Mouse (Mus musculus) kidney, adult 11 months (tissue): ENCODE data around the gene Wipf1.

Experiments used
- DNase-seq: peaks from one replicate; pipeline ENCODE4 v3.0.0; 2022

Wipf1 gene

GRCm38 (mm10) chr2:73529356-73530330 is at the start of gene Wipf1:
TSS of gene Wipf1 (minus strand) at chr2:73529734.
- DNase-seq = peak; percentile 78

- DNase-seq = no peak
Measured at GRCm38 (mm10) chr2:73579168-73579567, 49.6 kb upstream of the Wipf1 start.

DNA sequence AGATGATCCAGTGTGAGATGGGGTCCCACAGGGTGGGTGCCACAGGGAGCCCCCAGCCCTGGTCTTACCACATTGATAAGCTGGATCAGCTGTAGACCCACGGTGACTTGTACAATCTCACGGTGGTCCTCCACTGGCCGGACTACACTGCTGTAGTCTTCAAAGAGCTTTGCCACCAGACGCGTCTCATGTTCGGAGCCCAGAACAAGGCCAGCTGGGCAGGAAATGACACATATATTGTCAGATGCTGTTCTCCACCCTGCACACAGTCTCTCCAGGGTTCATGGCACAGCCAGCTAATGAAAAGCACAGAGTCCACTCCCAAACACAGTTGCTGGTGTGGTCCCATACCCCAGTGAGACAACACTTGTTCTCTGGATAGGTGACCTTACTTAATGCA is 44.9 kb upstream of the Wipf1 start:
- DNase-seq = no peak

DNA sequence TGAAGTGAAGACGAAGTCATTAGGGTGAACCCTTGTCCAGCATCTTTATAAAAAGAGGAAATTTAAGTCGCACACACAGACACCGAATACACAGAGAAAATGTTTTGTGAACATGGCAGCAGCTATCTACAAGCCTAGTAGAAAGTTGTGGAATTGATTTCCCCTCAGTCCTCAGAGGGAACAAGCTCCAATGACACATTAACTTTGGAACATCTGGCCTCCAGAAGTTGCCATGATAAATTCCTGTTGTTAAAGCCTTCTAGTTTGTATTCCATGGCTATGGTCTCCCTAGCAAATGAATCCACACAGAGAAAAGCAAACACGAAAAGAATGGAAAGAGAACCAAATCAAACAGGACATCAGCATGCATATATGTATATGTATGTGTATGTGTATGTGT is 44.0 kb upstream of the Wipf1 start:
- DNase-seq = no peak

- peak; percentile 58 for DNase-seq
Measured at GRCm38 (mm10) chr2:73572539-73573372, 43.2 kb upstream of the Wipf1 start.

DNA sequence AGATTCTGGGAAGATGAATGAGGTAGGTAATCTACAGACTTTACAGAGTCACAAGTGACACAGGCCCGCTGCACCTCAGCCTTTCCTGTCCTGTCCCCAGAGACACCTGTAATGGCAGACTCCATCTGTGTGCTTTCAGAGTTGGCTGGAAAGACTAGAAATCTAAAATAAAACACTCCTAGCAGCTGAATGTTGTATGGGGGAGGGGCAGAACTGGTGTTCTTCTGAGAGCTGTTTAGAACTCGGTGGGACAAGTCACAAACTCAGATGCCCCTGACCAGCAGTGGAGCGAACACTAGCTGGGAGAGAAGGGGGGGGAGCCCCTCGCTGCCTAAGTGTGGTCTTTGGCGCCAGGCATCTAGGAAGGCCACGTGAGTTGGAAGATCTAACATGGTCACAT is 42.4 kb upstream of the Wipf1 start:
- no peak for DNase-seq

- DNase-seq = no peak
Measured at GRCm38 (mm10) chr2:73571304-73571703, 41.8 kb upstream of the Wipf1 start.

GRCm38 (mm10) chr2:73566989-73567605 is 37.6 kb upstream of the Wipf1 start:
- DNase-seq = peak; percentile 51

DNA sequence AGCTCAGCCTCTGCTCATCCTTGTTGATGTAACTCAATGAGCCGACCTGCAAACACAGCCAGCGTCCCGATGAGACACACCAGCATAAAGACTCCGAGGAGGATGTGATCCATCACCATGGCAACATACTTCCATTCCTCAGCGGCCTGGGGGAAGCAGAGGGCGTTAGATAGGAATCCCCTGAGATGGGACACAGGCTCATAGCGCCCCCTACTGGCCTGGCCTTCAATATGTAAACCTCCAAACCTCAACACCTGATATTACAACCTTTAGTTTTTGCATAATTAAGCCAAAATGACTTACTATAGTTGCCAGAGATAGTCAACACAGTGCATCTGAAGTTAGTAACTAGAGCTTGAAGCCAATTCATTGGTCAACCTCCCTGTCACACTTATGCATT is 36.6 kb upstream of the Wipf1 start:
- DNase-seq = no peak

GRCm38 (mm10) chr2:73563690-73564089 is 34.2 kb upstream of the Wipf1 start:
- no peak for DNase-seq

GRCm38 (mm10) chr2:73562656-73563055 is 33.1 kb upstream of the Wipf1 start:
- no peak for DNase-seq

- no peak for DNase-seq
Measured at GRCm38 (mm10) chr2:73561665-73562063, 32.1 kb upstream of the Wipf1 start.

DNA sequence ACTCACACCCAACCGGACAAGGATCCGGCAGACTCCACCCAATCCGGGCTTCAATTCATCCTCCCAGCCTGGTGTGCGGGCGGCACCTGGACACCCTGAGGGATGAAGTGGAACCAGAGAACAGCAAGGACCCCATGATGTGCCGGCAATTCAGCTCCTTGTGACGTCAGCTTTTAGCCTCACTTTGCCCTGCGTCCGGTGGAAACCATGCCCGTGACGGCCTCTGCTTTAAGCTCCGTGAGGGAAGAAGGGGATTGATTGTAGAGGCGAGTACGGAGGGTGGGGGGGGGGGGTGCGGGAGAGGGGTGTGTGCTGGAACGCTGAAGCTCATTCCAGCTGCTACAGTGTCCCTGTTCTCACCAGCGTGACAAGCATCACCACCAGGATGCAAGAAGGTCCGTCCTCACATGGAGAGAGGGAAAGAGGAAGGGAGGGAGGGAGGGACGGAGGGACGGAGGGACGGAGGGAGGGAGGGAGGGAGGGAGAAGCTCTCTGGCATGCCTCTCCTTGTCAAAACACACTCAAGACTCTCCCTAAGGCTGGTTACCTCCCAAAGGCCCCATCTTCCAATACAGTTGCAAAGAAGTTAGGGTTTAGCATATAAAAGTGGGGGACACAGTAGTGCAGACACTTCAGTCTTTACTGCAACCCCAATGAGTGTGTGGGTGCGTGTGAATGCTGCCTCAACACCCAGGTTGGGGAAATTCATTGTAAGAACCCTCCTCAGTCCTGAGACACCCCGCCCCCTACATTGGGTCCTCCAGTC is 31.5 kb upstream of the Wipf1 start:
- DNase-seq = no peak

DNA sequence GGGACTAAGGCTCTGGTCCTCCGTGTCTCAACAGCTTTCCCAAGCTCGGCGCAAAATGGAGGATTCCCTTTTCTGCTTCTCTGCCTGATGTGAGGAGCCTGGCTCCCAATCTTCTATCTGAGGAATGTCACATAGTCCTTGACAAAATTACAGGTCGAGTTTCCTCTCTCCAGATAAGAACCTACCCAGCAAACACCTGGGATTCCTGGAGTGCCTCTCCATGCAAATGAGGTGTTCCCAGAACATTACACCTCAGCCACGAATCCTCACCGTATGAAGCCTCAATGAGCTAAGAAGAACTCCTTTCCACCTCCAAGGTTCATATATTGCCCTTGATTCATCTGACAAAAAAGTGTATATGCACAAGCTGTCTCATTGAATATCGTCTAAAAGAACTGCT is 30.9 kb upstream of the Wipf1 start:
- DNase-seq = no peak

DNA sequence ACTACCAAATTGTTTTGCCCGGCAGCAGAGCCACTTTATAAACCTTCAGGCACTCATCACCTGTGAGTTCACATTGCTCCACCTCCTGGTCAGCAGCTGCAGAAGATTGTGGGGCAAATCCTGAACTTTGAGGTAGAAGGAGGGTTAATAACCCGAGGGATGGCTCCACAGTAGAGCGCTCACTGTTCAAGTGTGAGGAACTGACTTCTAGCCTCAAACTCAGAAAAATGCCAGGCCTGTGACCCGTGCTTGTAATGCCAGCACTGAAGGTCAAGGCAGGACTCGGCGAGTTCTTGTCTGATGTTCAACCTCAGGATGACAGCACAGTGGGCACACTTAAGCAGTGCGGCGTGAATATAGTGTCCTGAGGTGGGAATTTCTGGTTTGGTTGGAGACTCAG is 28.4 kb upstream of the Wipf1 start:
- DNase-seq = peak; percentile 63

GRCm38 (mm10) chr2:73557061-73557460 is 27.5 kb upstream of the Wipf1 start:
- DNase-seq = peak; percentile 64

GRCm38 (mm10) chr2:73554389-73554788 is 24.9 kb upstream of the Wipf1 start:
- DNase-seq = no peak

DNA sequence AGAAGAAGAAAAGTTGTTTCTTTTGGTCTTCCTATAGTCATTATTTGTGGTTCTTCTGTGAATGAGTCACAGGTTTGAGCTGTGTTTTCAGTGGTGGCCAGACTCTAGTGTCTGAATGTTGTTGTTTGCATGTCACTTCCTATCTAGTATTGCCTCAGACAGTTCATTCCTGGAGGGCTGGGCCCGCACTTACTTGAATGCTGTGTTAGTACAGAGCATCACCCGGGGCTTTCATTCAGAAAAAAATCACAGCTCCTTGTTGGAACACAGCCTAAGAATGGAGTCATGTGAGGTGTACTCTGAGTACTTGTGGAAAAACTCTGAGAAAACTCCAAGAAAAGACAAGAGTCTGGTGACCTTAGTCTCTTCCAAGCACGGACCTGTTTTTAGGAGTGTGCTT is 23.4 kb upstream of the Wipf1 start:
- DNase-seq = no peak

GRCm38 (mm10) chr2:73550725-73551124 is 21.2 kb upstream of the Wipf1 start:
- DNase-seq = no peak

- DNase-seq = no peak
Measured at GRCm38 (mm10) chr2:73548542-73548941, 19.0 kb upstream of the Wipf1 start.

- no peak for DNase-seq
Measured at GRCm38 (mm10) chr2:73547256-73547655, 17.7 kb upstream of the Wipf1 start.

GRCm38 (mm10) chr2:73545556-73545955 is 16.0 kb upstream of the Wipf1 start:
- DNase-seq = no peak
